Mouse (Mus musculus): ENCODE measurements around the gene Ufm1.

Ufm1 gene

GRCm38 (mm10) chr3:53863383-53864220 lies at the start of gene Ufm1:
Gene Ufm1 (minus strand): TSS chr3:53863830.
- peak; percentile 89 for DNase-seq

- no peak for DNase-seq
Measured at GRCm38 (mm10) chr3:53890619-53891540, 27.2 kb upstream of the Ufm1 start.

DNA sequence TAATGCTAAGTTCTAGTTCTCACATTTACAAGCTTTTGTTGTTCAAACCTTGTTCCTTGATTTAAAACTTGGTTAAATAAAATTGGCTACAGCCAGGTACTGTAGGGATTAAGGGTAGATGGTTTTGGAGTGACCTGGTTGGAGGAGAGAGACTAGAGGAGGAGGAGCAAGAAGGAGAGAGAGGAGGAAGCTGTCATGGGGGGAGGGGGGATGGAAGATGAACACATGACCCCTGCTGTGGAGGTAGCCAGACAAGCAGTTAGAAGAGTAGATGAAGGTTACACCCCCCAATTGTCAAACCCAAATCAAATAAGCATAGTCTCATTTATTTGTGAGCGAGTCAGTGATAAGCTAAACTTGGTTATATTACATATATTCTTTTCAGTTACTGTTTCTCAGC lies 8.0 kb upstream of the Ufm1 start:
- no peak for DNase-seq

DNA sequence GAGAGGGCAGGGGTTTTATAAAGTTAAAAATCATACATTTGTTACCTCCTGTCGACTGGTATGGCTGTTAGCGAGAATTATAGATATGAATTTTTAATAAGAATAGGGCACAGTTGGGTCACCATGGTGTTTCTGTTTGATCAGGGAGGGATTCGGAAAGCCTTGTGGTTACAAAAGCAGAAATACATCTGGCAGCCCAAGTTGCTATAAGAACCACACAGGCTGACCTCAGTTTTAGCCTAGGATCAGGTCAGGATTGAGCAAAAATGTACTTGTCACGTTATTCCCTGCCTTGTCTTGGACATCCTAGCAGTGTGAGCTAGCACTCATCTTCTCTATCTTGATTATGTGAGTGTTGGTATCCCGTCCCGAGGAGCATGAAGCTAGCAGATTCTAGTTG lies 6.9 kb upstream of the Ufm1 start:
- DNase-seq: no peak

- no peak for DNase-seq
Measured at GRCm38 (mm10) chr3:53869263-53869662, 5.6 kb upstream of the Ufm1 start.

- DNase-seq: no peak
Measured at GRCm38 (mm10) chr3:53868212-53868611, 4.6 kb upstream of the Ufm1 start.

- no peak for DNase-seq
Measured at GRCm38 (mm10) chr3:53854831-53855230, 8.8 kb downstream of the Ufm1 start.

DNA sequence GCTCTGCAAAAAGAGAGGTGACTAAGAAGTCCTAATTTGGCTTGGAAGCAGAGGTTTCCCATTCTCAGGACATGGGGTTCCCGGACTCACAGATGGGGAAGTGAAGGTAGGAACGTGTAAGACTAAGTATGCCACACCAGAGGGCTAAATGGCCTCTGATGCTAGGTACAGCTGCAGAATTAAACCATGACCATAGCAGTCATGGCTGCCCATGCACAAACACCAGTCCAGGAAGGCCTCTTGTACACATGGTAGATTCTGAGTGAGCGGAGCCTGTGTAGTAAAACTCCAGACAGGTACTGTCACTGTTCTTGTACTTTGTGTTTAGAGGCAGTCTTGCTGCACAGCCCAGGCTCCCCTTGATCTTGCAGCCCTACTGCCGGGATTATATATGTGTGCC lies 9.4 kb downstream of the Ufm1 start:
- DNase-seq: no peak

DNA sequence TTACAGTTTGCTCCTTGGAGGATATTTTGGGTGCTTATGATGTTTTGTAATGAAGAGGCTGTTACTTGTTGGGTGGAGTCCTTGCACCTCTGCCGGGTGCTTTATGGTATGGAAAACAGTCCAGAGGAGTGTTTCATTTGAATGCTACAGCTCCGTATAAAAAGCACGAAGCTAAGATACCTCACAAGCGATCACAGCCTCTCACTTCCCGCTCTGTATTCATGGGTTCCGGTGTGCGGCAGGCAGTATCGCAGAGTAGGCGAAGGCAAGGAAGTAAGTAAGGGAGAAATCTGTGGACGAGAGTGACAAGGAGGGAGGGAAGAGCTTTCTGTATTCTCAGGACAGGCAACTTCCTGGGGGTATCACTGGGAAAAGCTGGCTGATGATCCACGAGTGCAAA lies 15.4 kb downstream of the Ufm1 start:
- DNase-seq: no peak

- DNase-seq: no peak
Measured at GRCm38 (mm10) chr3:53847726-53848125, 15.9 kb downstream of the Ufm1 start.

GRCm38 (mm10) chr3:53846206-53846928 lies 17.3 kb downstream of the Ufm1 start:
- no peak for DNase-seq

DNA sequence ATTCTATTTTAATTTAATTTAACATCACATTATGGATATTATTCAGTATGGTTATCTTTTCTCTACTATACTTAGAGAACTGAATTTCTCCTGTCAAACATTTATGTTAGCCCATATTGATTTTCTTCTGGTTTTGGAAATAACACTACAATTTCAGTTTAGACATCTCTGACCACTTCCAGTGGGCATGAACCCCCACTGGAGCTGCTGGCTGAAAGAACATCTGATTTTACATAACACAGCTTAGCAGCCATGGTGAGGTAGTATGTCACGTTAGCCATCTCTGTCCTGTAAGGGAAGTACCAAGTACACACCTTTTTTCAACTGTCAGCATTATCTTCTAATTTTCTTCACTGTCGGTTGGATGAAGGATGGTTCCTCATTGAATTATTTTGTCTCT lies 18.8 kb downstream of the Ufm1 start, which contains the start of gene Gm10985:
Gm10985 (plus strand) TSS at position 301 of the 400 bp plus-strand sequence.
- DNase-seq: no peak

DNA sequence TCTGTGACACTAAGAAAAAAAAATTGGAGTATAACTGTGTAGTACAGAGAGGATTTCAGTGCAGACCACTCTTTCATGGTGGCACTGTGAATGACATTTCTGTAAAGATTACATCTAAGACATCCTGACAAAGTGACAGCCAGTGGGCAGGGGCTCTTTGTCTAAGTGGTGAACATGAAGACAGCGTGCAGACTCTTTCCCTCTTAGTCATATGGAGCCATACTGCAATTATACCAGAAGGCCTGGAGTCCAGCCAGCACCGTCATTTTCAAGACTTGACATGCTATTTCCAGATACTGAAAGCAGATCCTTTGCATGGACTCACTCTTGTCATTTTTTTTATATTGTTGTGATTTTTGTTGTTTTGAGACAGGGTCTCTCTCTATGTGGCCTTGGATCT lies 29.4 kb downstream of the Ufm1 start:
- no peak for DNase-seq

- no peak for DNase-seq
Measured at GRCm38 (mm10) chr3:53813421-53813977, 50.1 kb downstream of the Ufm1 start.

Data from thymus, postnatal 25 days (tissue).